Mouse (Mus musculus) liver, adult (tissue): Measurements from ENCODE around the gene Hist1h3f.

Source experiments
- GATA4 ChIP-seq: IDR thresholded peaks from 2 replicates; pipeline ENCODE4 v1.6.1; 2014; ENCODE audit warnings: mild to moderate bottlenecking, low read length; ENCODE audit not compliant: insufficient replicate concordance

The Hist1h3f gene

DNA sequence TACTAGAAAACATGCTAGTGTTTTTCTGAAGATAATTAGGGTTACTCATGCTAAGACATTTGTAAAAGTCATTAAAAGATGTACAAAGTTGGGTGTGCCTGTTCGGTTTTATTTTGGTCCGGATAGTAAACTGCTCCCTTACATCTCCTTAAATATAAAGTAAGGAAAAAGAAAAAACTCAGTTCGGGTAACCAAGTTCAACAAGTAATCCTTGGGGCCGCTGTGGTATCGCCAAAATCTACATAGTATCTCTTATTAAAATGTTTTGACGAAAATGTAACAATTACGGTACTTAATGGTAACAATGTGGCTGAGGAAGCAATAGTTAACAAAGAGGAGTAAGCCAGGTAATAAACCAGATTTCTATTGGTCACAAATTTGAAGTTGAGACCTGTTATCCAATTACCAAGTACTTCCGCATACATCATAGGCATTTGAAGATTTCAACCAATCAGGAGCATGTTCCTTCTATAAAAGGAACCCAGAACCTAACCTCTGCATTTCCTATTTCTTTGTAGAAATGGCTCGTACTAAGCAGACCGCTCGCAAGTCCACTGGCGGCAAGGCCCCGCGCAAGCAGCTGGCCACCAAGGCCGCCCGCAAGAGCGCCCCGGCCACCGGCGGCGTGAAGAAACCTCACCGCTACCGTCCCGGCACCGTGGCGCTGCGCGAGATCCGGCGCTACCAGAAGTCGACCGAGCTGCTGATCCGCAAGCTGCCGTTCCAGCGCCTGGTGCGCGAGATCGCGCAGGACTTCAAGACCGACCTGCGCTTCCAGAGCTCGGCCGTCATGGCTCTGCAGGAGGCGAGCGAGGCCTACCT, at the start of gene Hist1h3f:
Gene Hist1h3f (plus strand): TSS at position 88 of the 822 bp plus-strand sequence.
- no peak for TF ChIP-seq GATA4

DNA sequence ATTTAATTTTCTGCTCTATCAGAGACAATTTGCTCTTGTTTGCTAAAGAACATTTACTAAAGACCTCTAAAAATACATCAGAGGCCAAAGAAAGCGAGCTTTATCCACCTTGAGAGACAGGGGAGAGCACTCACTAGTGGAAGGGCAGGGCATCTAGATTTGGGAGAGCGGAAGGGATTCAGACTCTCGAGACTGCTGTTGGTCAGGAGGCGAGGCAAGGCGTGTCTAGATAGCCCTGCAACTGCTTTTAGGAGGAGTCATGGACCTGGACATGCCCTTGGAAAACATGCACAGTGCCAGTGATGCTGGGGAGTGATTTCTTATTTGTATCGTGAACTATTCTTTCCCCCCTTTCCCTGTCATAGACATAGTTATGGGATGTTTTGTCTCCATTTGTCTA, 48.3 kb upstream of the Hist1h3f start:
- TF ChIP-seq GATA4 = no peak

DNA sequence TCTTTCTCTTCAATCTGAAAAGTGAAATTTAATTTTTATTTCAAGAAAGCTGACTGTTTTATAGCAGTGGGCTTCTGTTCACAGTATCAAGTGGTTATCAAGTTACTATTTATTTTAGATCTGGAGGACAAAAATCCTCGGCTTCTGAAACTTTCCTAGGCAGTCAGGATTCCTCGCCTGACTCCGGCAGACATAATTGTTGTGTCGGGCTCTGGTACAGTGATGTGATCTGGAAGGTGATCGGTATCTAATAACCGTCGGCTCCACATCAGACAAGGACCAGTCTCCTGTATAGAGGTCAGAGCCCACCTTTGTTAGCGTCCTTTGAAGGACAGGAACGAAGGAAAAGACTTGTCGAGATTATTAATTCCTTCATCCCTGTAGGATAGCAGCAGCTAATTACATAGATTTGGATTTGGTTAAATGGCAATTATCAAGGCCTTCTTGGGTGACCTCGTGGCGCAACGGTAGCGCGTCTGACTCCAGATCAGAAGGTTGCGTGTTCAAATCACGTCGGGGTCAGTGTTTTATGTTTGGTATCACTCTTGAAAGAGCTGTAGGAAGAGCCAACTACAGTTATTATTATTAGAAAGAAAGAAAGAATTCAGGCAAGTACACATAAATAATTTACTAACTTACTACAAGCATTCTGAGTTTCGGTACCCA, 46.1 kb upstream of the Hist1h3f start:
- TF ChIP-seq GATA4 = no peak

GRCm38 (mm10) chr13:23498653-23499052, 45.2 kb upstream of the Hist1h3f start:
- no peak for TF ChIP-seq GATA4

GRCm38 (mm10) chr13:23499943-23500342, 43.9 kb upstream of the Hist1h3f start:
- no peak for TF ChIP-seq GATA4

DNA sequence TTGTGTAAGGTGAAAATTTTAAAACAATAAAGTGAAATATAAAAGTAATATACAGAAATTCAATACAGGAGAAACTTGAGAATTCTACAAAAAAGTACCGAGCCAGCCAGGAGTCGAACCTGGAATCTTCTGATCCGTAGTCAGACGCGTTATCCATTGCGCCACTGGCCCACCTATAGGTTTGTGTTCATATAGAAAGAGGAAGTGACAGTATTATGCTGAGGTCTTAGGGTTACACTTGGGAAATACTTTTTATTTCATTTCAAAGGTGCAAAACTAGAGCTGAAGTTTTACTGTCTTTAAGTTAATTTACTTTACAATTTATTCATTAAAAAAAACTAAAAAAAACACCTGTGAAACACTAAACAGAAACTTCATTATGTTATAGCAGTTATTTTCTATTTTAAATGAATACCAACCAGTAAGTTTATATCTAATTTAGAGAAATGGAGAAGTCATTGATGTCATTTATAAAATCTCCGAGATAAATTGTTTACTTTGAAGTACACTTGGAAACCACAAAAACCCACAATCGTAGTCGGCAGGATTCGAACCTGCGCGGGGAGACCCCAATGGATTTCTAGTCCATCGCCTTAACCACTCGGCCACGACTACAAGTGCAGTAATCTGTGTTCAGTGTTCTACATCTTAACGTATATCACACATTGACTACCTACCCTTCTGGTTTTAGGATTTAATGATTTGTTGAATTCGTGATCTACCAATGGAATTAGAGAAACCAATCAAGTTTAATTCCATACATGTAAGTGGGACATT, 43.2 kb upstream of the Hist1h3f start:
- no peak for TF ChIP-seq GATA4

DNA sequence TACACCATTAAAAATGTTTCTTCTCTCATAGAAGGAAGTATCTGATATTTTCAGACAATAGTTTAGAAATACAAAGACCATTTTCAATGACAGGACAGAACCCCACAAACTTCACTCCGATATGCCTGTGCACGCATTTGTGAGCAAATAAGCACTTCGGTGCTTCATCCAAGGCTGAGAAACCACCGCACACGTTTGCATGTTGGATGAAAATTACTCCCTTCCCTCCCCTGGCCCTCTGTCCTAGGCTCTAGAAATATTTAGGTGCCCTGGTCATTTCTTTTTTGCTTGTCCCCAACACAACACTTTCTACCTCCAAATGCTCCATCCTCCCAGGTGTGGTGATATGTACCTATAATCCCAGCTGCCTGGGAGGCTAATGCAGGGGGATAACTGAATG, 42.3 kb upstream of the Hist1h3f start:
- TF ChIP-seq GATA4 = no peak

DNA sequence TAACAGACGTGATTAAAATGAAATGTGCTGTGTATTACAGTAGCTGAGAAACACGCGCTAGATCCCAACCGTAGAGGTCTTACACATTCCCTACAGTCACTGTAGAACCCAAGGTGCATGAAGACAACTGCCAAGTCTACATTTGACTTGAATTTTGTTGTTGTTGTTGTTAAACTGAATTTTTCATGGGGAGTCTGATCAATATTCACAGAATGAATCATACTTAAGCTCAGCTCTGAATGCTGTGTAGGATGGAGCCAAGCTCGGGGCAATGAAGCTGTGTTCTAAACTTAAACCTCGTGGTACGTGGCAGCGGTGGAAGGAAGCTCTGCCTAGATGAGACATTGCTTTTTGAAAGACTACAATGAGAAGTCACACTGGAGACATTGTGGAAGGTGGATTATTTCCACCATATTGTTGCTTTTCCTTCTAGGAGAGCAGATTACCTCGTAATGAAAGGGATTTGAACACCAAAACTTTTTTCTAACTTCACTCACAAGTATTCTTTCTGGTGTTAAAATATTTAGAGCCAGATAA, 41.8 kb upstream of the Hist1h3f start:
- no peak for TF ChIP-seq GATA4

GRCm38 (mm10) chr13:23502916-23503315, 40.9 kb upstream of the Hist1h3f start:
- TF ChIP-seq GATA4 = no peak

- peak; percentile 38; the same call in 1 of the 2 replicates for TF ChIP-seq GATA4
Observed at GRCm38 (mm10) chr13:23503797-23504196, 40.1 kb upstream of the Hist1h3f start.

GRCm38 (mm10) chr13:23505662-23506345, 38.0 kb upstream of the Hist1h3f start:
- TF ChIP-seq GATA4 = no peak

DNA sequence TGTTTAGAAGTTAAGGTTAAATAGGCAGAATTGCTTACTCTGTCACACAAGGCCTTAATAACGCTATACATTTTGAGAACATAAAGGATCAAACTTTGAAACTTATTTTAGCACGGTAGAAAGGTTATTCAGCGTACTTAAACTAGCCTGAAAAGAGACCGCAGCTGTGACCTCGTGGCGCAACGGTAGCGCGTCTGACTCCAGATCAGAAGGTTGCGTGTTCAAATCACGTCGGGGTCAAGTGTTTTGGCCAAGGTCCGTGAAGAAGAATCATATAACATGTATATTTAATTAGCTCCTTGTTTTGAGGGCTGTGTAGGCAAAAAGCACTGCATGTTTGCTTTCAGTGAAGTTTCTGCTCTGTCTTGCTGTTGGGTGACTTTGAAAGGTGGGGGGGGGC, 37.5 kb upstream of the Hist1h3f start:
- TF ChIP-seq GATA4 = no peak

GRCm38 (mm10) chr13:23506819-23507515, 36.9 kb upstream of the Hist1h3f start:
- TF ChIP-seq GATA4 = no peak

- no peak for TF ChIP-seq GATA4
Observed at GRCm38 (mm10) chr13:23510127-23510526, 33.7 kb upstream of the Hist1h3f start.
